Mouse (Mus musculus) heart, postnatal 25 days (tissue): ENCODE data around the gene Bag3. TPM values are rescaled to one million over a fixed set of nuclear protein-coding genes. Genes with fewer than 3 reads are reported as not detected.

Experiments
- DNase-seq: peaks from one replicate; pipeline ENCODE4 v3.0.0; 2022; ENCODE audit warnings: low spot score
- intact Hi-C: fragments of 180-260 bp; cut with DNase I; formaldehyde crosslinking; loops from one replicate; pipeline ENCODE4 v1.15.1; 2025
- total RNA-seq, 2 experiments: library from RNA; stranded (reverse); gene quantifications; 2 replicates each; pipeline ENCODE4 v1.2.3; 2021

The Bag3 gene
- total RNA-seq = 100 to 1,000 TPM; 220 to 262 TPM

DNA sequence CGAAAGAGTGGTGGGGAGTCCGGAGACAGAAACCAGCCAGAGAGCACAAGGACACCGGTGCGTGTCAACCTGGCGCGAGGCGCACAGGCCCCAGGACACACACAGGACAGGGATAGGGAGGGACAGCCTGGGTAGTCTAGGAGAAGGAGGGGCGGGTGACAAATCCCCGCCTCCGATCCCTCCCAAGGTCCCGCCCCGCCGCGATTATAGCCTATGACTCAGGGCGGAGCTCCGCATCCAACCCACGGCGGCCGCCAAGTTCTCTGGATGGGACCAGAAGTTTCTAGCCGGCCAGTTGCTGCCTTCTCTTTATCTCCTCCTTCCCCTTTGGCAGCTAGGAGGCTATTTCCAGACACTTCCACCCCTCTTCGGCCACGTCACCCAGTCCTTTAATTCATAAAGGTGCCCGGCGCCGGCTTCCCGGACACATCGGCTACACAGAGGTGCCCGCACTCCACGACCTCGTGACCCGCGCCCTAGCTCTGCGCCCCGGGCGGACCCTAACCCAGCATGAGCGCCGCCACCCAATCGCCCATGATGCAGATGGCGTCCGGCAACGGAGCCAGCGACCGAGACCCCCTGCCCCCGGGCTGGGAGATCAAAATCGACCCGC lies at the start of gene Bag3:
Gene Bag3, plus strand, starts transcription at position 268 of the 613 bp plus-strand sequence.
- intact Hi-C loops = loop anchor here (5.0 kb wide), 2 partner anchors 51 to 89 kb away; partner anchors contain the start of gene Inpp5f
- DNase-seq = peak; percentile 98

DNA sequence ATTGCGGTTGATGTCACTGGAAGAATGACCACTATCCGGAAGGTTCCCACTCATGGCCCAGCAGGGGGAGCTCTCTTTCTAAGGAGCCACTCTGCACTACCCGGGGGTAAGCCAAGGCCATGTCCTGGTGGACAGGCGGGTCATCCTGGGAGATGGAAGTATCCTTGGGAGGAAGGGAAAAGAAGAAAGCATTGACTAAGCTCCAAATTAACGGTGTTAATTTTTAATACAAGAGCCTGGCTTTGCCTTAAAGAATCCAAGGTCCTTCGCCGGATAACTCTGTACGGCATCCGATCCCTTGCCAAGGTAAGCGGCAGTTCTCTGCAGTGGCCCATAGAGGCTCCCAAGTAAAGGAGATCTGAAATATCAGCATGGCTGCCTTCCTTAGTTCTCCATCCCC lies 49.1 kb upstream of the Bag3 start:
- intact Hi-C loops = loop anchor here (1.0 to 5.0 kb wide), 3 partner anchors 48 to 216 kb away; partner anchors contain the start of gene Bag3

DNA sequence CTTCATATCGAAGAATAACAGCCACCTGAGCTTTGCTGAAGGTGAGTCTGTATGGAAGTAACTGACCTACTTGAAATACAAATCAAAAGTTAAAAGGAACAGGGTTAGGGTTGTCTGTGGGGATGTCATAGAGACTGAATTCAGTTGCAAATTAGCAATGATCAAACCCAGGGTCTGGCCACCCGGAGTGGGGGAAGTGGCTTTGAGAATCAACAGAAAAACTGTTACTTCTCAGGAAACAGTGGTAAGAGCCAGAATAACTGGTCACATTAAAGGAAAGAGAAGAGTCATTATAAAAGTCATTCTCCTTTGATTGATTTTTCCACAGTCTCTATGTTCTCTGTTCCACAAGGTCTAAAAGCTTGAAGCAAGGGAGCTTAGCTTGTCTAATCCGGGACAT lies 34.4 kb upstream of the Bag3 start:
- no peak for DNase-seq
- intact Hi-C loops = no loop called here

More for the DNA sequence above, 49.1 kb upstream of the Bag3 start:
- peak; percentile 58 for DNase-seq

DNA sequence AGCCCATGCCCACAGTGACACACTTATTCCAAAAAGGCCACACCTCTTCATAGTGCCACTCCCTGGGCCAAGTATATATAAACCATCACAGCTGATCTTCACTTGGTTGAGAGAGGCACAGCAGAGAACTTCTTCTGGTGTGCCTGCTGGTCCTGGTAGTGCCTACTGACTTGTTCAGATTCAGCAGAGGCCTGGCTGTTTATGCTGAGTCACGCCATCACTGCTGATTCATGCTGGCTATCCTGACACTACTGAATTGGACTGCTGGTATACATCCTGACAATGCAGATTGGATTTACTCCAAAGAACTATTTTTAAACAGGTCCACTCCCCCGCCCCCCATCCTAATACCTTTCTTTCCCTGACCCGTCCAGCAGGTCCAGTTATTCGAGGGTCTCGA lies 28.9 kb upstream of the Bag3 start:
- DNase-seq = no peak
- intact Hi-C loops = no loop called here

DNA sequence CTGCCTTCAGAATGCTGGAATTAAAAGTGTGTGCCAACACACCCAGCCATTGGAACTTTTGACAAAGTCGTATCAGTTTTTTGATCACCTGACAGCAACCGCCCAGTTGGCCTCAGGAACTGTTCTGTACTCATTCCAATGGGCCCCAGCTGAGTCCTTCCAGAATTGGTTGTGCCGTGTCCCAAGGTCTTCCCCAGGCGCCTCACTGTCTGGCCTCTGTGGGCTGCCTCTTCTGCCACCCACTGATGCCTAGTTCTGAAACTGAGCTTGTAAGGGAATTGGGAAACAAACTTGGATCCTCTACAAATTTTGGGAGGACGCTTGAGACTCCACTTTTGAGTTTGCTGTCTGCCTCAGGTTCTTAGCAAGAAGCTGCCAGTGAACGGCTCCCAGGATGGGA lies 23.6 kb upstream of the Bag3 start:
- intact Hi-C loops = no loop called here
- no peak for DNase-seq

DNA sequence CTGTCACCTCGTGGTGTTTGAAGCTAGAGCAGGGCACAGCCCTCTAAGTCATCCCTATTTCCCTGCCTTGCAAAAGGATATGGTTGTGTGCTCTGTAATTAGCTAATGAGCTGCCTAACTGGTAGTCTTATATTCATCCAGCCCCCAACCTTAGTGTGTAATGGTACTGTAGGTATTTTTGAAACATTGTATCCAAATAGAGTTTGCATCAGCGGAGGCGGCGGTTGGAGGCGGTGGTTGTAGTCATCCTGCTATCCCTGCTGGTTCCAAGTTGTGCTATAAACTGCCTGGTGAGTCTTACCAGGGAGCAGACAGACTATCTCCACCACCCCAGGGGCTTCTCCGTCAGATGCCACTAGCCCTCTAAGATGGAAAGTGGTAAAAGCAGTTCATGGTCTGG lies 19.3 kb upstream of the Bag3 start:
- intact Hi-C loops = no loop called here
- no peak for DNase-seq

DNA sequence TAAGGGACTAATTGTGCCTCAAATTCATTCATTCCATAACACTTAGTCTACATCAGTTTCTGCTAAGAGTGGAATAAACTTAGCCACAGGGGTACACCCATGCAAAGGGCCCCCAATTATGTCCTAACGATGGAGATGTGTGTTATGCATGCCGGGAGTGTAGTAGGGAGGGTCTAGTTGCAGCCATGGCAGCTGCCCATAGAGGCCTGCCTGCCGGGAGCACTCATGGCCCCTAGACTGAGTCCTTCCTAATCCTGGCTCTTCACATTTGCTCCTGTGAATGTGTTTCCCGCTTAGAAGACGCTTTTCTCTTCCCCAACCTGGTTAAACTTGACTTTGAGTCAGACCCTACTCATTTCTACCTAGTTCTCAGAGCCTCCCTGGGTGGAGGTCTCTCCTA lies 11.5 kb upstream of the Bag3 start:
- no peak for DNase-seq
- intact Hi-C loops = no loop called here

DNA sequence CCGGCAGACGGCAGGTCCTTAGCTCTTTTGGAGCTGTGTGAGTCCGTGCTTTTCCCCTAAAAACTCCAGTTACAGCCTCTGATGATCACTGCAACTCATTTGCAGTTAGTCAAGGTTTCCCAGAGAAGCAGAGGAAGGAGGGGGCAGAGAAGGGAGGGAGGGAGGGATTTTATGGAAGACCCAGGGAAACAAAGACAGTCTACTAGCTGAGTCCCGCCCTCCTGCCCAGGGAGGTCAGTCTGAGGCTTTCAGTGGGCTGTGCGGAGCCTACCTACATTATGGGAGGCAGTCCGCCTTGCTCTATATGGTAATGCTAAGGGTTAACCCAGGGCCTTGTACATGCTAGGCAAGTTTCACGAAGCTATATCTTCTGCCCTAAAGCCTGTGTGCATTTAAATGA lies 9.9 kb upstream of the Bag3 start:
- intact Hi-C loops = no loop called here
- DNase-seq = no peak

DNA sequence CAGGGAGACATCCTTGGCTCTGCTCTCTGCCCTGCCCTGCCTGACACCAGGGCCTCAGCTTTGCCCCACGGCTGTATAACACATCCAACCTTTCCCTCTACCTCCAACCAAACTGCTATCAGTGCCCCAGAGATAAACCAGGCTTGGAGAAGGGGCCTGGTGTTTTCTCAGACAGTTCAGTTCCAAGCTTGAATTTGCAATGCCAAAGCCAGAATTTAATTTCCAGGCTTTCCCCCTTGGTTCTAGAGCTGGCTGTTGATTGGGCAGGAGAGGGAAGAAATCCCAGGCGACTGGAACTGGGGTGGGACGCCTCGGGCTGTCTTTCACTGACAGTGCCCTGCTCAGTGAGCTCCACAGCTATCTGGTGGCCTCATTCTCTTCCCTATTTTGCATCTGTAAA lies 9.1 kb upstream of the Bag3 start:
- intact Hi-C loops = no loop called here

DNA sequence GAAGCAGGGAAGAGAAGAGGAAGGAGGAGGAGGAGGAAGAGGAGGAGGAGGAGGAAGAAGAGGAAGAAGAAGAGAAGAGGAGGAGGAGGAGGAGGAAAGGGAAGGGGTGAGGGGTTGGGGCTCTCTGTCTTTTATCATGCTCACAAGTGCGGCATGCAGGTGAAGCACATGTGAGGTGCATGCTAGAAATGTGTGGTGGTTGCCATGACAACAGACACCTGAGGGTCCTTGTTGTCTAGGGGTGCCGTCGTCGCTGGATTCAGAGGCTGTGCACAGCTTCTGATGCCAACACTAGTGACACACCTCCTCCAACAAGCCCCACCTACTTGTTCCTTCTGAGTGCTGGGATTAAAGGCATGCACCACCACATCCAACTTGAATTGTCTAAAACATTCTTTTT lies 7.1 kb upstream of the Bag3 start:
- intact Hi-C loops = no loop called here
- DNase-seq = no peak

More for the DNA sequence above, 9.1 kb upstream of the Bag3 start:
- no peak for DNase-seq

DNA sequence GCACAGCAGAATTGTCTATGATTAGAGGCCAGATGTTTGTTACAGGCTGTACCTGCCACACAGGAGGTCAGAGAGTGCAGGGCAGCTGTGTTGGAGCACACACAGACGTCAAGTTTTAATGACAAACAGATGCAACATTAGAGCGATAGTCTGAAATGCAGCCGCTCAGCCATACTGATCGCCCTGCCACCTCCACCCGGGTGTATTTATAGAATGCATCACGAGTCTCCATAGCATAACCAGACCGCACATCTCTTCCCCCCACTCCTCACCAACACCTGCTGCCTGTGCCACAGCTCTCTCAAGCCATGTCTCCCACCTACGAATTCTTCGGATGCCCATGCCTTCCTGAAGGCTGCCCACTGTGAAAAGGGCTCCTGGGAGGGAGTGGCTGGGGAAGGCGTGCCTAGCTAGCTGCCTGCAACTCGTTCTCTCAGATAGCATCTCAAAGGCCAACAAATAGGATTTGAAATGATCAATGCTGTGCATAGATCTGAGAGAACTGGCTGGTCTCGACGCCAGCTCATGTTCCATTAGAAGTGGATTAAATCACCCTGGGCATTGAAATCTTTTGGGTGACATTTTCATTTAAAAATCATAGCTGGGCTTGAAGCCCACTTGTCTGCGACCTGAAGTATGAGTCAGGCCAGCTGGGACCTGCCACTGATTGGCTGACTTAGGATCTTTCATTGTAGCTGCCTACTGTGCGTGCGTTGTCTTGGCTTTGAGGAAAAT lies 3.9 kb upstream of the Bag3 start:
- DNase-seq = no peak
- intact Hi-C loops = loop anchor here (5.0 kb wide), 2 partner anchors 47 to 93 kb away; partner anchors contain the start of gene Inpp5f

DNA sequence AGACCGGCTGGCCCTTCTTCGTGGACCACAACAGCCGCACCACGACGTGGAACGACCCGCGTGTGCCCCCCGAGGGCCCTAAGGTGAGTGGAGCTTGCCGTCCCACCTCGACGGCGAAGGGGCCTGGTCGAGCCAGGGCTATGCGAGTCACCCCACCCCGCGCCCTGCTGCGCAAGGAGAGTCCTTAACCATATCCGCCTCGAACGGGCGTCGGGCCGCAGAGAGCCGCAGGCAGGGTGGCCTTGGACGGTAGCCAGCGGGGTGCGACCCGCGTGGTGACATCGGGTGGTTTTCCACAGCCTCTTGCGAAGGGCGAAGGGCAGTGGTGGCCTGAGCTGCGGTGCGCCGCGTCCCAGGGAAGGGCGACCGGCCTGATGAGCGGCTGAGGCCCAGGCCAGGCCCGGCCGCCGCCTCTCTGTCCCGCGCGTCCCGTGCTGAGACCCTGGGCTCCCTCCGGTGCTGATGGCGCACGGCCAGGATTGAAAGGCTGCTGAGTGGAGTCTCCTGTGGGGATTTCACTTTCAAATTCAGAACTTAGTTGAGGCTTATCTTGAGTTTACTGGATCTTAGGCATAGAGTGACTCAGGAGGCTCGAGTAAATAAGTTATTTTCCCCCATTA lies 656 bp downstream of the Bag3 start:
- intact Hi-C loops = loop anchor here (2.0 to 5.0 kb wide), 3 partner anchors 17 to 88 kb away; partner anchors contain the start of gene Inpp5f
- DNase-seq = peak; percentile 70

DNA sequence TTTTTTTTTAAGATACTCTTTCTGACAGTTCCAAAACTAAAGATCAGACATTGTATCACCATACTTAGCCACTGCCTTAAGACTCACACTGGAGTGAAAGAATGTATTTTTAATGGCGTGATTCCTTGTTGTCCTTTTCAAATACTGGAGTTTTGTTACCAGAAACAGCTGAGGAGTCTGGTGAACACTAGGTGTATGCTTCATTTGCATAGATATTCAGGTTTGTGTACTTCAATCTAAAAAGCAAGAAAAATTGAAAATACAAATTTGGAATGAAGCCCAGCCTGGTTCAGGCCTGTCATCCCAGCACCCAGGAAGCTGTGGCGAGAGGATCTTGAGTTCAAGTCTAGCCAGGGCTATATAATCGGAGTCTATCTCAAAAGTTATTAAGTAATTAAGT lies 1.2 kb downstream of the Bag3 start:
- intact Hi-C loops = loop anchor here (2.0 to 5.0 kb wide), 3 partner anchors 16 to 88 kb away; partner anchors contain the start of gene Inpp5f
- DNase-seq = no peak

DNA sequence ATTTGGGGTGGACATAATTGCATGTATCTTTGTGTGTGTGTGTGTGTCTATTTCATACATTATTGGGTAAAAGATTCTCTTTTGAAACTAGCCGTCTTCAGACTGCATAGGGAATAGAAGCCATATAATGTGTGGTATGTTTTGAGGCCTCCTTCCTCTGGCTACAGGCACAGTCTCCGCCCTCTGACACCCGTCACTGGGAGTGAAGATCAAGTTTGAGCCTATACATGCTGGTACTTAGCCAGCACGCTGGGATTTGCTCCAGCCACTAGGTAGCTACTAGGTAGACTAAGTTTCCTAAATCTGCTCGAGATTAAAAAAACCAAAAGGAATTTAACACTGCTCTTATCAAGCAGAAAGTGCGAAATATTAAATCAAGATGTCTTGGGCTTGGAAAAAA lies 3.2 kb downstream of the Bag3 start:
- no peak for DNase-seq
- intact Hi-C loops = no loop called here

DNA sequence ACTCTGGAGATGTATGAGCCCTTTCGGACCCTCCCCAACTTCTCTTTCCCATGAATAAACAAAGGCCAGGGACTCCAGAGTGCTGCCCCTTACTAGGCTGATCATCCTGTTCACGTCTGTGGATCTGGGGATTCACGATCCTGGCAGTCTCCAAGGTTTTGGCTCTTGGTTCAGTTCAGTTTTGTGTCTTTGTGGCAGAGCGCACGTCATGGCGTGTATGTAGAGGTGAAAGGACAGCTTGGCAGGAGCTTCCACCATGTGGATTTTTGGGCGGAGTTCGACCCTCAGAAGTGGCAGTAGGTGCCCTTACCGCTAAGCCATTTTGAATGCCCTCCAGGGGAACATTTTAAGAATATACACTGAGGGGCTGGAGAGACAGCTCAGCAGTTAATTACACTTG lies 5.2 kb downstream of the Bag3 start:
- DNase-seq = no peak
- intact Hi-C loops = no loop called here

DNA sequence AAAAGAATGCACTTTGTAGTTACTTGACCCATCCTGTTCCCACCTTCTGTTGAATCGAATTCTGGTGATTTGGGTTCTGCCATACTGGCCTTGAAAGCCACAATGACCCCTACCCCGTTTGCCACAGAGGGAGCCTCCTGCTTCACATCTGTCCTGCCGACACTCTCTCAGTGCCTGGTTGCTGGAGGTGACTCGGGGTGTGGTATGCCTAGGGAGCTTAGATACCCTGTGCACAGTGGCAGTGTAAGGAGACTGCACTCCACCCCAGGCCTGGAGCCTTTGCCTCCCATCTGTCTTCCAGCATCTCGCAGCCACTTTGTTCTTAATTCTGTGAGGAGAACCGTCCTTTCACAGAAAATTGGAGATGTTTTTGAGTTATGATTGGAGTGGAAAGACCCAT lies 5.7 kb downstream of the Bag3 start:
- intact Hi-C loops = no loop called here
- no peak for DNase-seq

DNA sequence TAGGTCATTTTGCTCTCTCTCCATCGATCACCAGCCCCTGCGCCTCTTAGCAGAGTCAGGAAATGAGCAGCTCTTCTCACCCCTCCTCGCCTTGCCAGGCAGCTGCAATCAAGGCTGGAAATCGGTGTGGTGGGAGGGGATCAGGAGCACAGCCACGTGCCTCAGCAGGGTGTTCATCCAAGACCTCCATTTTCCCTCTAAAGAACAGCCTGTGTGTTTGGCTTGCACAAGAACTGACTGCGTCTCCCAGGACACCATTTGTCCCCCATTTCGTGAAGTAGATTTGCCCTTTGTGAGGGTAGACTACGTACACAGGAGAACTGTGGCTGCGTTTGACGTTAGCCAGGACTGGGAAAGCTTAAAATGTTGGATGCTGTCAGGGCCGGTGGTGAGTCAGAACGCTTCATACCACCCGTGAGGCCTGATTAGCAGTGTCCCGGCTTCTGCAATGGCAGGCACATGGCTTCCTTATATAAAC lies 6.2 kb downstream of the Bag3 start:
- intact Hi-C loops = no loop called here
- peak; percentile 54 for DNase-seq

DNA sequence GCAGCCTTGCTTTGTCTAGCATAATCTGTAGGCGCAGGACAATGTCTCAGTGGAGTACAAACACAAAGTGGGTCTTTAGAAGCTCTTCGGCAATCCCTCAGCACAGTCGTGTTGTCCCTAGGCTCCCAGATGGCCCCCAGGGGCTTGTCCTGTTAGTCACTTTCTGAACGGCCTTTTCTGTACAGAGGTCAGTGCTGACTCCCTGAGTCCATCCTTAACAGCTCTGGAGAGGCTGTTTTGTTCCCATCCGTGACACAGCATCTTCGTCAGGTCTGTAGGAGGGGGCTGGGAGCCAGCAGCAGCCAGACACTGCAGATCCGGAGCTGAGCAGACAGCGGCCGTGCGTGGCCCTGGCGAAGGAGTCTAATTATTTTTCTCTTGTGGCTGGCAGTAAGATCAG lies 7.6 kb downstream of the Bag3 start:
- DNase-seq = no peak
- intact Hi-C loops = no loop called here

DNA sequence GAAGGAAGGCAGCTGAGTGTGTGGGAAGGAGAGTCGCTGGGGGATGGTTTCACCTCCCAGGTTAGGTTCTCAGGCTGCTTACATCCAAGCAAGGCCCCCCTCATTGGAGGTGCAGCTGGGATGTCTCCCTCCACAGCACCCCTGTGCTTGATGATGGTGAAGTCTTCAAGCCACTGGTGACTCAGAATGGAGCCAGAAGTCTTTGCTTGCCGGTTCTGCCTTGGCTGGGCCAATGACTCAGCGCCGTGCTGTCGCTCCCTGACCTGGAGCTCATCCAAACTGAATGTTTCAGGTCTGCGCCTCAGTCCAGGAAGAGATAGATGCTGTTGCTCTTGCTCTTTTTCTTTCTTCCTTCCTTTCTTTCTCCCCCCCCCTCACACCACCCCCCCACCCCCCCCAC lies 8.5 kb downstream of the Bag3 start:
- intact Hi-C loops = no loop called here
- peak; percentile 60 for DNase-seq

DNA sequence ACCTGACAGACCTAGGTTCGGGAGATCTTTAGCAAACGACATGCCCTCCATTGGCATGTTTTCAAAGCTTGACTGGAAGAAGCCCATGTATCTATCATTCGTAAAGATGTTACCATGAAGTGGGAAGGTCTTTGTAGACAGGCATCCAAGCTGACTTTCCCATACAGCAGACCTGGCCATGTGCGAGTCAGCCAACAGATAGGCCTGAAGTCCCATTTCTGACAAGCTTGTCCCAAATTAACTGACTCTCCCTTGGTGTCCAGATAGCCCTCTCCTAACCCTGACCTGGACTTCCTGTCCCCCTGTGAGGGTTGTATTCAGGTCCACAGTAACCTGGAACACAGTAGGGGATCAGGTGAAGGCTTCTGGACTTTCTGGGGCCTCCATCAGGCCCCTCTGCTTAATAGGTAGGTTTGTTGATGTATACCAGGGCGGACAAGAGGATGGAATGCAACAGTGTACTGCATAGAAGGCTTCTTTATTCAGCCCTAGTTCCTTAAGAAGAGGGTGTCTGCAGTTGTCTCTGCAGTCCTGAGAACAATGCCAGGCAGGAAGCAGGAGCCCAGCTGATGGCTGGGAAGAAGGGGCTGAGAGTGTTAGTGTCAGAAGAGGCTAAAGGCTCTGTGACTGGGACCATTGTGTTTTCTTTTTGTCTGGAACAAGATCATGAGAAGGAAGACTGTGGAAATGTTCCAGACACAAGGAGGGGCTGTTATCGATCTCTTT lies 9.2 kb downstream of the Bag3 start:
- intact Hi-C loops = no loop called here
- no peak for DNase-seq
